Mouse (Mus musculus) MEL (cell line): ENCODE measurements at regions not wholly inside any gene's neighbourhood (a gene's known extent, or its start where the extent isn't known, plus 50 kb on each side); places are given as distances from the start of the nearest gene placed in this dataset.

Experiments used
- CTCF ChIP-seq, 3 experiments: IDR thresholded peaks in 2 of 3; conservative IDR thresholded peaks in 1 of 3; 2 replicates each; pipeline ENCODE4 v1.5.1; 2011 to 2012; ENCODE audit warnings: low read length in 3 of 3, low read depth in 2 of 3, mild to moderate bottlenecking in 2 of 3, improper control_type of control experiment in 1 of 3, inconsistent platforms in 1 of 3, mixed read lengths in 1 of 3, moderate library complexity in 1 of 3; ENCODE audit not compliant: control insufficient read depth in 1 of 3, insufficient read depth in 1 of 3, poor library complexity in 1 of 3, severe bottlenecking in 1 of 3
- GATA1 ChIP-seq: IDR thresholded peaks from 2 replicates; pipeline ENCODE4 v1.6.1; 2011; ENCODE audit warnings: low read depth, low read length, improper control_type of control experiment
- MAZ ChIP-seq: IDR thresholded peaks from 2 replicates; pipeline ENCODE4 v1.6.1; 2012; ENCODE audit warnings: low read depth, mild to moderate bottlenecking, inconsistent platforms, low read length, improper control_type of control experiment
- NRF1 ChIP-seq: IDR thresholded peaks from 2 replicates; pipeline ENCODE4 v1.6.1; 2014; ENCODE audit warnings: low read depth, mild to moderate bottlenecking, inconsistent platforms, low read length, improper control_type of control experiment, moderate library complexity; ENCODE audit not compliant: poor library complexity, insufficient read depth, severe bottlenecking
- POLR2A ChIP-seq, 2 experiments: IDR thresholded peaks; 2 replicates each; pipeline ENCODE4 v1.6.1; 2011 to 2012; ENCODE audit warnings: low read length in 2 of 2, mild to moderate bottlenecking in 2 of 2, control low read depth in 1 of 2, improper control_type of control experiment in 1 of 2, low read depth in 1 of 2, moderate library complexity in 1 of 2; ENCODE audit not compliant: control insufficient read depth in 1 of 2, insufficient read depth in 1 of 2, poor library complexity in 1 of 2
- TCF12 ChIP-seq: IDR thresholded peaks from 2 replicates; pipeline ENCODE4 v1.6.1; 2014; ENCODE audit warnings: low read depth, mild to moderate bottlenecking, inconsistent platforms, low read length, improper control_type of control experiment, moderate library complexity
- ZNF384 ChIP-seq: IDR thresholded peaks from 2 replicates; pipeline ENCODE4 v1.6.1; 2012; ENCODE audit warnings: low read depth, mild to moderate bottlenecking, inconsistent platforms, low read length, improper control_type of control experiment

- TF ChIP-seq CTCF (IDR thresholded peaks at IDR 0.05 in 2 of 3, conservative IDR thresholded peaks at IDR 0.05 in 1 of 3; ENCODE audit: control insufficient read depth in 1 of 3, insufficient read depth in 1 of 3, low read depth in 2 of 3, low read length in 3 of 3, poor library complexity in 1 of 3, severe bottlenecking in 1 of 3) = no peak
- no peak for TF ChIP-seq TCF12
- no peak for TF ChIP-seq MAZ
- TF ChIP-seq GATA1 = no peak
- TF ChIP-seq POLR2A (IDR thresholded peaks at IDR 0.05; ENCODE audit: control insufficient read depth in 1 of 2, insufficient read depth in 1 of 2, low read depth in 1 of 2, low read length in 2 of 2, poor library complexity in 1 of 2) = no peak
- TF ChIP-seq ZNF384 = no peak
- no peak for TF ChIP-seq NRF1
These were observed 622.9 kb downstream of the Tbl1xr1 start for GRCm38 (mm10) chr3:22699317-22699716.
